Mouse (Mus musculus): ENCODE measurements around the gene Ccpg1os.

The Ccpg1os gene

DNA sequence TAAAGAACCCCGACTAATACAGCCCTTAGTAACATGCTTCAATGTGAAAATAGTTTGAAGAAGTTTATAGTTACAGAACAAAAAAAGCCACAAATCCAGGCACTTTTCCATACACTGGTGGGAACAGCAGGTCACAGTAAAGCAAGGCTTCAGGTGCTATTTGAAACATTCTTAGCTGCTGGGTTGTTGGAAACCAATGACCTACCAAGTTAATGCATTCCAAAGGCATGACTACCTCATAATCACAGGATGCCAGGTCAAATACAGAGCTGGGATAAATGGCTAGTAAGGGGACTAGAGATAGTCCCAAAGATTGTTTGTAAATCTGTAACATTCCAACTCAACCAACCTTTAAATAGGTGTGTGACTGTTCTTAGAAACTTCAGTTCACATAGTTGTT lies 9.9 kb downstream of the Ccpg1os start:
- no peak for DNase-seq

DNA sequence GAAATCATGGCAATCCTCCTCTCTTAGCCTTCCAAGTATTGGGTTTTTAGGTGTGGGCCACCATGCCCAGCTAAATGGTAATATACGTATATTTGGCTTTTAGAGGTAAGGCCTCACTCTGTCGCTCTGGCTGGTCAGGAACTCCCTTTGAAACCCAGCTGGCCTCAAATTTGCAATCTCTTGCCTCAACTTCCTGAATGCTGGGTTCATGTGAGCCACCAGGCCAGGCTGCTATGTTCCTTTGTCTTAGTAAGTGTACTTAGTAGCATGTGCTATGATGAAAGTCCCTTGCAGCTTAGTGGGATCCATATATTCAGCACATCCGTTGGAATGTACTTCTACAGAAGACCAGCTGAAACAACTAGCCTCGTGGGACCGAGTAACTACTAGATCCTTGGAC lies 10.4 kb downstream of the Ccpg1os start:
- no peak for DNase-seq

DNA sequence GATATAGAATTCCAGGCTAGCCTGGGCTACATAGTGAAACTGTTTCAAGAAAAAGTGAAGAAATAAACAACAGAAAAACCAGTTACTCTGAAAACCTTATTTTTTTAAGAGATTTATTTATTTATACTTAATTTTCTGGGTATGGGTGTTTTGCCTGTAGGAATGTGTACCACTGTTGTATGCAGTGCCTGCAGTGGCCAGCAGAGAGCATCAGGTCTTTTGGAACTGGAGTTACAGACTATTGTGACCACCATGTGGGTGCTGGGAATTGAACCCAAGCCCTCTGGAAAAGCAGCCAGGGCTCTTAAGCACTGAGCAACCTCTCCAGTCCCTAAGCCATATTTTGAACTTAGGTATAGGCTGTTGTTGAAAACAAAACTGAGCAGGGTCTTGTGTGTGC lies 12.2 kb downstream of the Ccpg1os start:
- DNase-seq: no peak

DNA sequence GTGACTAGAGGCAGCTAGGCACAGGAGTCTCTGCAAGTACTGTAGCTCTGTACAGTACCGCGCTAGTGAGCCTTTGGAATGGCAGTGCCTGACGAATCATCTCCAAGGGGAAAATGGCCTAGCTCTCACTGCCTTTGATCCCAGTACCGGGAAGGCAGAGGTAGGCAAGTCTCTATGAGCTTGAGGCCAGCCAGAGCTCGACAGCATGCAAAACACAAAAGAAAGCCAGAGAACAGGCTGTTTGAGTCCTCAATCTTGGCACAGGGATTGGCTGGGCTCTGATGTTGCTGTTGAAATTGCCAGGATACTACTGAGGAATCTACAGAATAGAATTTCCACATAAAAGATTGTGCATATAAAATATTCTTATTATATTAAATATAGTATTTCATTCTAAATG lies 12.7 kb downstream of the Ccpg1os start:
- DNase-seq: no peak

DNA sequence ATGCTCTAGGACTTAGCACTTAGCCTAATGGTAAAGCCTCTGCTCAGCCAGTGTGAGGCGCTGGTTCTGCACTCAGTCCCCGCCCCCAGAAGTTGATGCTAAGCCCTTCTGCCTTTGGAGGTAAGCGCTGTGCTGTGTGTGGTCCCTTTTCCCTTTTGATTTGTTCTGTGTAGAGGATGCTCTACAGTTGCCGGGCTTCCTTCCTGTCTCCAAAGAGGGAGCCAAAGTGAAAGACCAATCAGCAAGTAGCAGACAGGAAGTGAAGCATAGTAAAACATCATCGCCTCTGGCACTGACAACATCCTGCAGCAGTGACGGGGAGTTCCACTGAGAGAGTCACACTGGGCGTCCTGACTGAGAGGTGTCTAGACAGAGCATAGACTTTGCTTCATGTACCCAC lies 15.3 kb downstream of the Ccpg1os start:
- DNase-seq: no peak

DNA sequence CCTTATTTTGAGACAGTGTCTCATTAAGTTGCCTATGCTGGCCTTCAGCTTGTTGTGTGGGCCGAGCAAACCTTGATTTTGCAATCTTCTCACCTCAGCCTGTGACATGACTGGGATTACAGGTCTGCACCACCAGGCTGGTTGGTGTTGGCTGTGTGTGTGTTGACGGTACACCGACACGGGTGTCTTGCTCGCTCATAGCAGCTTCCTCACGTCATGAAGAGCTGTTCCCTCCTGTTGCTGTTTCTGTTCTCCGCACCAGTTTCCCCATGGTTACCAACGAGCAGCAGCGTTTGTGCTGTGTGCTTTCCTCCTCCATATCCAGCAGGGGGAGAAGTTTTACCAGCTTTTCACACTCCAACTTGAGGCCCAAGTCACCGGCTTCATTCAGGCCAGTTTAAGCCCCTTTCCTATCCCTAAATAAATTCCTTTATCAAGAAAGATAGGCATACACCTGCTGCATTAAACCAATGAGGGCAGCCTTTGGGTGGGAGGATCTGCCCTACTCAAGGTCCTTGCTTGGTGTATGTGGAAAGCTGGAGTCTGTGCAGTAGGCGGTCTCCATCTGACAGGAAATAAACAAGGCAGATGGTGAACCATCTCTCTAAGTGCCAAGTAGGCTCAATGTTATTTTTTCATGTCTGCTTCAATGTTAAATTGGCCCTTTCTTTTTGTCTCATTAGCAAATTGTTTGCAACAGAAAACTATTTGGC lies 16.7 kb downstream of the Ccpg1os start:
- peak; percentile 72 for DNase-seq

DNA sequence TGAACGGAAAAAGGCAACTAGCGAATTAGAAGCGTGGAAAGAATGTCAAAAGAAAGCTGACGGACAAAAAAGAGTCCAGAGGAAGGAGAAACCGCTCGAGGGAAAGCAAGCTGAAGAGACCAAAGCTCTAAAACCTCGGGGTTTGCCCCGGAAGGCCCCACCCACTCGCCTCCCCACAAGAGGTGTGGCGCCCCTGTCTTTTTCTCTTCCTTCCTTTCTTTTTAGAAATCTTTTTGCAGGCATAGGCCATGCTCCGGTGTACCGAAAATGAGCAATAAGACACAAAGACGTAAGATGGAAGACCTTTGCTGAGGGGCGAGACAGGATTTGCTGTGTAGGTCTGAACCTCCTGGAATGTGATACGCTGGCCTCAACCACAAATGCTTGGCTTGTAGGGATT lies 23.2 kb downstream of the Ccpg1os start:
- DNase-seq: no peak

DNA sequence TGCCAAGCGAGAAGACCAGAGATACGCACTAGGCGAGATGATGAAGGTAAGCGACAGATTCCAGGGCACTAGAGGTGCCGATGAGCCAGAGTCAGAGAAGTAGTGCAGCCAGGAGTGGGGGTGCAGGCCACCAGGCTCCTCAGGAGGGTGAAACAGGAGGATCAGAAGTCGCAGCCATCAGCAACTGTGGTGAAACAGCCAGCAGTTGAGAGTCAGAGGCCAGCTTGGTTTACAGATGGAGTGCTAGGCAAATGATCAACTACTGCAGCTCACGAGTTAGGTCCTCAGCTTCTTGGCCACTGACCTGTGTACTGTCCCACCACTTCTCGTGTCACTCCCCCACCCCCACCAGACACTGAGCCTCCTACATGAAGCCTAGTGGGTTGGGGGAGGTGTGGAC lies 23.8 kb downstream of the Ccpg1os start:
- DNase-seq: no peak

DNA sequence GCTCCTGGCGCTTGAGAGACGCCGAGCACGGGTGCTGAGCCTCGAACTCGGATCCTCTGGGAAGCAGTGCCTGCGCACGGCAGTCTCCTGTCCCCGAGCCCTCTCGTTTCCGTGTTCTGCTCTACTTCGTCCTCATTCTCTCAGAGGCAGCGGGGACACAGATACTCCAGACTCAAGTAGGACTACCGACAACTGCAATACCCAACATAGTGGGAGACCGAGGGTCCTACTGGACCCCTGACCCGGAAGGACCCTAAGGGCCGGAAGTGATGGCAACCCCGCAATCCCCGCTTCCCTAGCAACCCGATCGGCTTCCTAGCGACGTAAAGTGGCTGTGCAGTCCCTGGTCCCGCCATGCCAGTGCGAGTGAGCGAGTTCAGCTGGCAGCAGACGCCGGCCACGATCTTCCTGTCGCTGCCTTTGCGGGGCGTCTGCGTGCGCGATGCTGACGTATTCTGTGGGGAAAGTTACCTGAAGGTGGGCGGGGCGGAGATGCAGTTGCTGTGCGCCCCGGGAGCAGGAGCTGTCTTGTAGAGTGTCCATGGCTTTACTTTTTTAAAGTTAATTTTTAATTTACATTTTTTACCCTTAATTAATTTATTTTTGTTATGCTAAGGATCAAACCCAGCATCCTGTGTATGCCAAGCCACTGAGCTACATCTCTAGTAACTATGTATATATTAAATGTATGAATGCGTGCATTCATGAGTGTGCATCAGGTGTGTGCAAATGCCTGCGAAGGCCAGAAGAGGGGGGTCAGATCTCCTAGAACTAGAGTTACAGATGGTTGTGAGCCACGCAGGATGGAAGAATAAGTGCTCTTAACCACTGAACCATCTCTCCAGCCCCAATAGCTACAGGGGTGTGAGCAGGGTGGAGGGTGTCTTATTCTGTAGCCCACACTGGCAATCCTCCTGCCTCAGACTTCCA lies 26.4 kb downstream of the Ccpg1os start, which contains the start of the genes Dyx1c1 and Gm44503:
Gene Dyx1c1 (plus strand): TSS at position 265 of the 930 bp plus-strand sequence.
Gene Gm44503 (plus strand): TSS at position 332 of the 930 bp plus-strand sequence.
- DNase-seq: peak; percentile 82

DNA sequence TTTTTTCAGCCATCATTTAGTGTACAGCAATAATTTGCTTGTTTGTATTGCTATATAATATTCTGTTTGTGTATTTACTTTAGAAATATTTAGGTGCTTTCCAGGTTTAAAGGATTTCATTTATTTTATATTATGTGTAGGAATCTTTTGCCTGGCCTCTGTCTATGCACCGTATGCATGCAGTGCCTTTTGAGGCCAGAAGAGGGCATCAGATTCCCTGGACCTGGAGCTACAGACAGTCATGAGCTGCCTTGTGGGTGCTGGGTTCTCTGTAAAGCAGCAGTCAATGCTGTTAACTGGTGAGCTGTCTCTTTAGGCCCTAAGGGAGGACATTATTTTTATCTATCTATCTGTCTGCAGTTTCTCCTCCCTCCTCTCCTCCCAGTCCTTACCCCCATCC lies 29.6 kb downstream of the Ccpg1os start:
- DNase-seq: peak; percentile 31

DNA sequence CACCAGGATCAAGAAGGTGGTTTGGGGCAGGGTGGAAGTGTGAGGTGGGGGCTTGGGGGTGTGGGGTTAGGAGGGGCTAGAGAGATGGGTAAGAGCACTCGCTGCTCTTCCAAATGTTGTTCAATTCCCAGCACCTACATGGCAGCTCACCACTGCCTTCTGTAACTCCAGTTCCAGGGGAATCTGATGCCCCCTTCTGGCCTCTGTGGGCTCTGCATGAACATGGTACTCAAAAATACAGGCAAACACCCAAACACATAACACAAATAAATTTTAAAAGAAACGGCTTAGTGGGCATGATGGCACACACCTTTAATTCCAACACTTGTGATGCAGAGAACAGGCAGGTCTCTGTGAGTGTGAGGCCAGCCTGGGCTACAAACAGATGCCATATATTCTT lies 30.4 kb downstream of the Ccpg1os start:
- no peak for DNase-seq

DNA sequence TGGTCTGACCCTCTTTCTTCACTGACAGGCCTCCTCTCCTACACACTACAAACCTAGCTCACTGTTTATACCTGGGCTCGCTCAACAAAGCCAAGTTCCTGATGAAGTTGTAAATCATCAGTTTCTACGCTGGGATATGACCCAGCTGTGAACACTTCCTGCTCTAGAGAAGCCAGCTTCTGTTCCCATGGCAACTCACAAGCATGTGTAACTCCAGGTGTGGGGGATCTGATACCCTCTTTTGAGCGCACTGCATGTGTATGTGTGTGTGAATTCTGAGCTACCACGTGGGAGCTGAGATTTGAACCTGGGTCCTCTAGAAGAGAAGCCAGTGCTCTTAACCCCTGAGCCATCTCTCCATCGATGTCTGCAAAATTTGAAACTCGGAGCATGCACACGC lies 35.6 kb downstream of the Ccpg1os start:
- no peak for DNase-seq

DNA sequence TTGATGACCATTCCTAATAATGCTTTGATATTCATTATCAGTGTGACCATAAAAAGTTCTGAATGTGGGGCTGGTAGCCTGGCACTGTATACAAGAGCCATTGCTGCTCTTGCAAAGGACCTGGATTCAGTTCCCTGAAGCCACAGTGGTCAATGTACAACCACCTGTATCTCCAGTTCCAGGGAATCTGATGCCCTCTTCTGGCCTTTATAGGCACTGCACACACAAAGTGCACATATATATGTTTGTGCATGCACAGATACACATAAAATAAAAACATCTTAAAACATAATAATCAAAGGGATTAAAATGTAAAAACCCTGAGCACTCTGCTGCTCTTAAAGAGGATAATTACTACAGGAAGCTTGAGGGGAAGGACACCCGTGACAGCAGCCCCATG lies 38.2 kb downstream of the Ccpg1os start:
- DNase-seq: no peak

DNA sequence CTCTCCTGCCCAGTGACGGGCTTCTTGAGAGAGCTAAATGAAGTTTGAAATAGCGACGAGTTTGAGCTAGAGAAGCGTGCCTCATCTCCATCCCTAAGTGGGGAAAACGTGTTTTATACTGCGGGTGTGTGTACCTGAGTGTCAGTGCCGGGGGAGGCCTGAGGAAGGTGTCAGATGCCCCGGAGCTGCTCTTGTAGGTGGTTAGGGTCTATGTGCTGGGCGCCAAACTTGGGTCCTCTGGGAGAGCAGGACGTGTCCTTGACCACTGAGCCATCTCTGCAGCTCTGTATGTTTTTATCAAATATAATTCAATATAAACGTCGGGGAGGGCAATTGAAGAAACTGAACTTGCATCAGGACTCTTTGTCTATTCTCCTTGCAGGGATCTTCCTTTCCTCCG lies 40.9 kb downstream of the Ccpg1os start:
- no peak for DNase-seq

DNA sequence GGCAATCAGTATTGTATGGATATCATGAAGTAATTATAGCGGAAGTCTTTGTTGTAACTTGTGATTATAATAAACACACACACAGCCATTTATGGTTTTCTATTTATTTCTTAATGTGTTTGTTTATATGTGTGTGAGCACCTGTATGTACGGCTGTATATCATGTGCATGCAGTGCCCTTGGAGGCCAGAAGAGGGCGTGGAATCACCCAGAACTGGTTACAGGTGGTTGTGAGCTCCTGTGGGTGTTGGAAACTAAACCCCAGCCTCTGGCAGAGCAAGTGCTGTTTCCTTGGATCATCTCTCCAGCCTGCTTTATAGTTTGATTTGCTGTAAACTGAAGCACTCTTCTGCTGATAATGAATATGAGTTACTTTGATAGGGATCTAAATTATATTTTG lies 41.8 kb downstream of the Ccpg1os start:
- DNase-seq: no peak

DNA sequence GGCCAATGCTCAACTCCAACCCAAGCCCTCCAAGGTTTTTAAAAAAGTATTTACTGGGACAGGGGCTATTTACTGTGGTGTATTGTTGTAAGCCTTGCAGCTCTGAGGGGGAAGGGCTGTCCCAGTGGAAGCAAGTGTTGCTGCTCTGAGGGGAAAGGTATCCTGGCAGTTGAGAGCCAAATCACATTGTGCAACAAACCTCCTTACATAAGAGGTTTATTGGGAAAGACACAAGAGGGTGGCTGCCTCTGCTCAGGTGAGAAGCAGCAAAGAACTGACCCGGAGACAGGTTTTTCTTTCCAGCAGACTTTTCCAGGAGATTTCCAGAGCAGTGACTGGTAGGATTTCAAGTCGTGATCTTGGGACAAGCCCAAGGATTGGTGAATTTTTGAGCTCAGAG lies 48.9 kb downstream of the Ccpg1os start:
- no peak for DNase-seq

DNA sequence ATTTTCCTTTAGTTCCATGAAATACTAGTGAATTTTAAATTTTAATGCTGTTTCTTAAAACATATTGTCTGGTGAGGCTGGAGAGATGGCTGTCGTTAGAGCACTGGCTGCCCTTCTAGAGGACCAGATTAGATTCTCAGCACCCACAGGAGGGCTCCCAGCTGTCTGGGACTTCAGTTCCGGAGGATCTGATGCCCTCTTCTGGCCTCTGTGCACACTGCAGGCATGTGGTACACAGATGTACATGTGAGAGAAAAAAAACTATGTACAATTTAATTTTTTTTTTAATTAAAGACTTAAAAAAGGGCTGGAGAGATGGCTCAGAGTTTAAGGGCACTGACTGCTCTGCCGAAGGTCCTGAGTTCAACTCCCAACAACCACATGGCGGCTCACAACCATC lies 49.9 kb downstream of the Ccpg1os start:
- no peak for DNase-seq

DNA sequence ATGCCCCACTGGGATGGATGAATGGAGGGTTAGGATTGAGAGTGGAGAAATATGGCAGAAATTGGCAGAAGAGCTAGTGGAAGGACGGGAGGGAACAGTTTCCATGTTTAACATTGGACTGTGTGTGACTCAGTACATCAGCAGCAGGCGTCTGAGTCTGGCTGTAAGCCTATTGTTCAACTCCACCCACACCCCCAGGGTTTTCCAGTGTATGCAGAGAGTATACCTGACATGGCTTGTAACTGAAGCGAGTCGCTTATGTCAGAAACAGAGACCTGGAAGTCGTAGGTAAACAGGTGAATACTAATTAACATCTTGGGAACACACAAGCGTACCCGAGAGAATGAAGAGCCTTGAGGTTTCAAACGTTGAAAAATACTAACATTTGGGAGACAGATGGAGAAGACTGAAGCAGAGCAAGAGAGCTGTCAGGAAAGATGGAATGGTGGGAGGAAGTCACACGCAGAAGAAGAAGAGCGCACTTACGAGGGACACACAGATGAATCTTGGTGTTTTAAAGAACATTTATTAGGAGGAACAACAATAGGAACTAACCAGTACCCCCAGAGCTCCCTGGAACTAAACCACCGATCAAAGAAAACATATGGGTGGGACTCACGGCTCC lies 53.9 kb downstream of the Ccpg1os start:
- peak; percentile 82 for DNase-seq

Measured in right cerebral cortex, adult 18-20 months (tissue).